Mouse (Mus musculus) heart, postnatal 0 days (tissue): ENCODE results near the gene Mitf.

ENCODE experiments used
- CTCF ChIP-seq: IDR thresholded peaks from 2 replicates; pipeline ENCODE4 v1.5.1; 2016; ENCODE audit warnings: antibody characterized with exemption, control low read depth, low read depth
- EP300 ChIP-seq: IDR thresholded peaks from 2 replicates; pipeline ENCODE4 v1.6.1; 2016; ENCODE audit warnings: antibody characterized with exemption, low read depth

DNA sequence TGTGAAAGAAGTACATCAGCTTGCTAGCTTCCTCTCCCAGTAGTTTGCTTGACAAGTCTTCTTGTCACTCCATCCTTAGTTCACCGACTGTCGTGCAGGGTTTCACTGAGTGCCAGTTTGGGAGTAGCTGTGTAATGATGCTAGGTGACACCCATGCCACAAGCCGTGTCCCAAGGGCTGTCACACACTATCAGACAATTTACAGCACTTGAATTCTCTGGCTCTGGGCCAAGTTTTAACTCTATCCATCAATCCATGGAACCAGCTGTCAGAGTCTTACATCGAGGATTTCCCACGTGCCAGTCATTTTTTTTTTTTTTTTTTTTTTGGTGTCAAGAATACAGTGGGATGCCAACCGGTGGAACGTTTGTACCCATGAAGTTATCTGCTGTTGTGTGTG is 29.3 kb downstream of the Mitf start:
- TF ChIP-seq CTCF (no peak), EP300 (no peak)
